In the genomic region with DNA sequence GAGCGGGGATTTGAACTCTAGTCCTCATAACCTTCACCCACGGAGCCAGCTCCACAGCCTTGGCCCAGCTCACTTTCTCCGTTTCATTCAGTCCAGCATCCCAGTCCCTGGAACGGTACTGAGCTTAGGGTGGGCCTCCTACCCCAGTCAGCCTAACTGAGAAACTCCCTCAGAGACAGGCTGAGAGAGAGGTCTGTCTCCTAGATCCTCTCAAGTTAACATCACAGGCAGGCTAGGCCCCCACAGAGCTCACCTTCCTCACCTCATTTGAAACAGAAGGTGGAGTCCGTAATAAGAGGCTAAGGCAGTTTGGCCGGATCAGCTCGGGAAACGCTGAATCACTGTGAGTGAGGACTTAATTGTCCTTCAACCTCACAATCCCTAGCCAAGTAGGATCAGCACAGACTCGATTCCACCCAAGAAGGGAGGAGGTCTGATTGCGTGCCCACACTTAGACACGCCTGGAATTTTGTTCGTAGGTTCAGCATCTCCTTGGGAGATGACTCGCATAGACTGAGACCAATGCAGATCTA, we compare ENCODE assay signal across 8 mouse cellular contexts. TPM values are rescaled to one million over a fixed set of nuclear protein-coding genes. Genes with fewer than 3 reads are reported as not detected.
A peak's percentile ranks its signal among the peaks of the same experiment; 100 is the strongest.
DNase-seq lines count a peak whose midpoint lies in the region; ATAC-seq and TF ChIP-seq lines count a peak whose summit lies in the region.

No protein-coding gene starts in this region.

- no peak overlapping the region for H3K27ac ChIP-seq in kidney, embryonic 16.5 days (ENCODE audit: low read length)
- H3K27ac ChIP-seq in kidney, adult 2 months (ENCODE audit: insufficient read depth, low read depth, low read length): no peak overlapping the region
- H3K27ac ChIP-seq in embryonic facial prominence, embryonic 11.5 days (replicated peaks; ENCODE audit: low read depth, low read length): no peak overlapping the region
- H3K27ac ChIP-seq in intestine, embryonic 14.5 days (ENCODE audit: low read depth): no peak overlapping the region

- H3K4me2 ChIP-seq in kidney, embryonic 16.5 days (replicated peaks; ENCODE audit: low read depth, low read length): peak overlapping the region; percentile 97
- H3K4me2 ChIP-seq in embryonic facial prominence, embryonic 11.5 days (ENCODE audit: low read depth, low read length): peak overlapping the region; percentile 72
- H3K4me2 ChIP-seq in intestine, embryonic 14.5 days (ENCODE audit: low read length): peak overlapping the region; percentile 88
- peak overlapping the region; percentile 99 for H3K4me2 ChIP-seq in myocyte (ENCODE audit: low read depth)

- no peak for ATAC-seq in kidney, embryonic 16.5 days (ENCODE audit: low FRiP score, low TSS enrichment)
- peak; percentile 30; the same call in 1 of the 2 replicates for ATAC-seq in embryonic facial prominence, embryonic 11.5 days (replicated peaks; ENCODE audit: insufficient number of reproducible peaks, low FRiP score, low TSS enrichment, low read depth)
- ATAC-seq in intestine, embryonic 14.5 days (replicated peaks; ENCODE audit: low FRiP score, low TSS enrichment, low read depth): no peak

- no peaks in the 10 kb centered on the region for H3K9me3 ChIP-seq in kidney, embryonic 16.5 days (ENCODE audit: low read length)
- no peaks in the 10 kb centered on the region for H3K9me3 ChIP-seq in embryonic facial prominence, embryonic 11.5 days (replicated peaks; ENCODE audit: control insufficient read depth, low read length)
- H3K9me3 ChIP-seq in intestine, embryonic 14.5 days (ENCODE audit: control insufficient read depth, low read length): no peaks in the 10 kb centered on the region

- no peak for TF ChIP-seq POLR2A in kidney, adult 2 months (IDR thresholded peaks at IDR 0.05; ENCODE audit: low read depth, low read length)
- TF ChIP-seq POLR2A in myocyte (IDR thresholded peaks at IDR 0.05; ENCODE audit: insufficient read length, low read depth): no peak

- H3K9ac ChIP-seq in kidney, embryonic 16.5 days (replicated peaks; ENCODE audit: low read length): no peak overlapping the region
- no peak overlapping the region for H3K9ac ChIP-seq in embryonic facial prominence, embryonic 11.5 days (replicated peaks; ENCODE audit: low read length)
- H3K9ac ChIP-seq in intestine, embryonic 14.5 days (ENCODE audit: low read length): no peak overlapping the region

- TF ChIP-seq CTCF in kidney, adult 2 months (conservative IDR thresholded peaks at IDR 0.05; ENCODE audit: insufficient read depth, insufficient read length, low read depth, low read length): no peak

- peaks cover 38% of the 10 kb centered on the region for H3K27me3 ChIP-seq in kidney, embryonic 16.5 days (ENCODE audit: insufficient read depth, low read length)
- no peaks in the 10 kb centered on the region for H3K27me3 ChIP-seq in kidney, adult 2 months (replicated peaks; ENCODE audit: control insufficient read depth, insufficient read depth, low read length)
- peaks cover 30% of the 10 kb centered on the region for H3K27me3 ChIP-seq in embryonic facial prominence, embryonic 11.5 days (ENCODE audit: control insufficient read depth, insufficient read depth, low read length)
- H3K27me3 ChIP-seq in intestine, embryonic 14.5 days (replicated peaks; ENCODE audit: control insufficient read depth, insufficient read depth, low read length): peaks cover 46% of the 10 kb centered on the region
- peaks cover 5% of the 10 kb centered on the region for H3K27me3 ChIP-seq in myocyte (ENCODE audit: control insufficient read depth, insufficient read depth, insufficient read length)

- WGBS in kidney, embryonic 16.5 days: 22% methylated on average over 13 of the region's 13 CpGs
- WGBS in kidney, adult 2 months: 27% methylated on average over 13 of the region's 13 CpGs
- 23% methylated on average over 13 of the region's 13 CpGs for WGBS in embryonic facial prominence, embryonic 11.5 days
- WGBS in intestine, embryonic 14.5 days: 25% methylated on average over 13 of the region's 13 CpGs

- H3K4me1 ChIP-seq in kidney, embryonic 16.5 days (ENCODE audit: insufficient read depth, low read length): peaks cover 16% of the 10 kb centered on the region
- H3K4me1 ChIP-seq in kidney, adult 2 months (ENCODE audit: control insufficient read depth, insufficient read depth, low read length): no peaks in the 10 kb centered on the region; the same call in 1 of the 2 replicates
- no peaks in the 10 kb centered on the region for H3K4me1 ChIP-seq in embryonic facial prominence, embryonic 11.5 days (ENCODE audit: control insufficient read depth, insufficient read depth, low read length)
- H3K4me1 ChIP-seq in intestine, embryonic 14.5 days (replicated peaks; ENCODE audit: control insufficient read depth, insufficient read depth, low read length): peaks cover 8% of the 10 kb centered on the region; the same call in 1 of the 2 replicates

- H3ac ChIP-seq in myocyte (ENCODE audit: control insufficient read depth, insufficient read length): no peak overlapping the region

- H3K4me3 ChIP-seq in kidney, embryonic 16.5 days (ENCODE audit: low read length): peak overlapping the region; percentile 59
- no peak overlapping the region for H3K4me3 ChIP-seq in kidney, adult 2 months (ENCODE audit: insufficient read depth, low read depth, low read length)
- H3K4me3 ChIP-seq in embryonic facial prominence, embryonic 11.5 days (ENCODE audit: low read depth, low read length): peak overlapping the region; percentile 38; the same call in 1 of the 2 replicates
- H3K4me3 ChIP-seq in intestine, embryonic 14.5 days (ENCODE audit: low read depth, low read length): peak overlapping the region; percentile 39
- H3K4me3 ChIP-seq in myocyte: peak overlapping the region; percentile 30

- no peak for DNase-seq in kidney, adult 2 months
- no peak for DNase-seq in embryonic facial prominence, embryonic 11.5 days (ENCODE audit: low spot score)
- DNase-seq in intestine, embryonic 14.5 days (ENCODE audit: low spot score): no peak
- DNase-seq in natural killer cell, adult 2 months (ENCODE audit: low spot score in 2 of 2): no peak
- DNase-seq in layer of hippocampus, postnatal 10 days (ENCODE audit: low spot score in 2 of 2): no peak
- no peak for DNase-seq in cerebellum, postnatal 10 days

- no peaks in the 10 kb centered on the region for H3K36me3 ChIP-seq in kidney, embryonic 16.5 days (ENCODE audit: insufficient read depth, low read length)
- H3K36me3 ChIP-seq in kidney, adult 2 months (ENCODE audit: control insufficient read depth, insufficient read depth, low read length): no peaks in the 10 kb centered on the region
- no peaks in the 10 kb centered on the region for H3K36me3 ChIP-seq in embryonic facial prominence, embryonic 11.5 days (replicated peaks; ENCODE audit: control insufficient read depth, insufficient read depth, low read depth, low read length)
- no peaks in the 10 kb centered on the region for H3K36me3 ChIP-seq in intestine, embryonic 14.5 days (ENCODE audit: control insufficient read depth, insufficient read depth, low read length)
- H3K36me3 ChIP-seq in myocyte (ENCODE audit: control insufficient read depth, insufficient read depth): no peaks in the 10 kb centered on the region

- no peaks in the 10 kb centered on the region for H3K79me2 ChIP-seq in myocyte (ENCODE audit: control insufficient read depth, insufficient read depth)

TF ChIP-seq in myocyte, 11 proteins besides CTCF, POLR2A, EP300 and RAD21:
- TF ChIP-seq TCF12 (IDR thresholded peaks at IDR 0.05; ENCODE audit: insufficient read depth, poor library complexity, severe bottlenecking) (no peak), MYOG (IDR thresholded peaks at IDR 0.05; ENCODE audit: control insufficient read depth in 1 of 3, insufficient read depth in 1 of 3, insufficient read length in 2 of 3, low read depth in 2 of 3) (no peak), E2F4 (IDR thresholded peaks at IDR 0.05; ENCODE audit: insufficient read depth) (no peak), POLR2AphosphoS2 (IDR thresholded peaks at IDR 0.05; ENCODE audit: insufficient read length, low read depth) (no peak), USF1 (IDR thresholded peaks at IDR 0.05; ENCODE audit: low read depth) (no peak), CEBPB (IDR thresholded peaks at IDR 0.05; ENCODE audit: insufficient read depth, poor library complexity, severe bottlenecking) (no peak), SRF (IDR thresholded peaks at IDR 0.05; ENCODE audit: control insufficient read depth, insufficient read length, low read depth) (no peak), MYOD1 (IDR thresholded peaks at IDR 0.05; ENCODE audit: control insufficient read depth in 1 of 3, insufficient read length in 2 of 3, low read depth in 2 of 3) (no peak), REST (IDR thresholded peaks at IDR 0.05; ENCODE audit: insufficient read depth, insufficient read length) (no peak), TCF3 (IDR thresholded peaks at IDR 0.05; ENCODE audit: insufficient read length, low read depth) (no peak), MAX (IDR thresholded peaks at IDR 0.05; ENCODE audit: low read depth) (no peak)

RNA-seq across cellular contexts. Expression of a gene that starts 0.8 kb away (rescaled TPM):
- 7.6 and 8.6 TPM in 2 replicates for polyA plus RNA-seq in kidney, embryonic 16.5 days (2015; fragmentation: Nextera tagmentation; extraction: Ambion mirVana)
- polyA plus RNA-seq in kidney, adult 2 months (2012; rRNA removed): 4.9 and 5.0 TPM in 2 replicates
- polyA plus RNA-seq in embryonic facial prominence, embryonic 11.5 days (2014; fragmentation: Nextera tagmentation; extraction: Ambion mirVana): 1.0 and 1.2 TPM in 2 replicates
- polyA plus RNA-seq in intestine, embryonic 14.5 days (2014; fragmentation: Nextera tagmentation; extraction: Ambion mirVana): 1.7 and 1.9 TPM in 2 replicates
- 11.5 TPM for polyA plus RNA-seq in myocyte (2012; fragmentation: generic; extraction: Trizol)
- total RNA-seq in layer of hippocampus, postnatal 10 days (2021): 10 to 100 TPM; 12.5 to 13.9 TPM

RNA-seq across cellular contexts. Expression of a gene that starts 29.5 kb away (rescaled TPM):
- 30.1 and 35.0 TPM in 2 replicates for polyA plus RNA-seq in kidney, embryonic 16.5 days (2015; fragmentation: Nextera tagmentation; extraction: Ambion mirVana)
- polyA plus RNA-seq in kidney, adult 2 months (2012; rRNA removed): 23.8 and 28.2 TPM in 2 replicates
- polyA plus RNA-seq in embryonic facial prominence, embryonic 11.5 days (2014; fragmentation: Nextera tagmentation; extraction: Ambion mirVana): 5.7 and 7.9 TPM in 2 replicates
- 13.4 and 15.6 TPM in 2 replicates for polyA plus RNA-seq in intestine, embryonic 14.5 days (2014; fragmentation: Nextera tagmentation; extraction: Ambion mirVana)
- polyA plus RNA-seq in myocyte (2012; fragmentation: generic; extraction: Trizol): 13.4 TPM
- total RNA-seq in layer of hippocampus, postnatal 10 days (2021): 10 to 100 TPM; 90.1 to 93.3 TPM

RNA-seq across cellular contexts. Expression of a gene that starts 54.3 kb away (rescaled TPM):
- not detected in 2 replicates for polyA plus RNA-seq in kidney, embryonic 16.5 days (2015; fragmentation: Nextera tagmentation; extraction: Ambion mirVana)
- polyA plus RNA-seq in kidney, adult 2 months (2012; rRNA removed): not detected in 2 replicates
- not detected in 2 replicates for polyA plus RNA-seq in embryonic facial prominence, embryonic 11.5 days (2014; fragmentation: Nextera tagmentation; extraction: Ambion mirVana)
- polyA plus RNA-seq in intestine, embryonic 14.5 days (2014; fragmentation: Nextera tagmentation; extraction: Ambion mirVana): 0.19 TPM in 1 of 2 replicates, not detected in the other
- polyA plus RNA-seq in myocyte (2012; fragmentation: generic; extraction: Trizol): not detected
- 1 to 10 TPM; 1.6 to 2.2 TPM for total RNA-seq in layer of hippocampus, postnatal 10 days (2021)
